Mouse (Mus musculus) liver, embryonic 14.5 days (tissue): ENCODE data around the gene Osmr.

Experiments used
- CTCF ChIP-seq: IDR thresholded peaks from 2 replicates; pipeline ENCODE4 v1.5.1; 2016; ENCODE audit warnings: antibody characterized with exemption, low read depth, control low read depth
- EP300 ChIP-seq: IDR thresholded peaks from 2 replicates; pipeline ENCODE4 v1.6.1; 2016; ENCODE audit warnings: antibody characterized with exemption, low read depth

GRCm38 (mm10) chr15:6857270-6857905 is 17.4 kb downstream of the Osmr start:
- TF ChIP-seq EP300 (no peak), CTCF (no peak)
